Mouse (Mus musculus): ENCODE results near the gene Smc3.
"Not testable (repeated sequence)": the region's sequence is repeated elsewhere in the genome, so short reads cannot be mapped to it uniquely, and the experiment has no call there.

Smc3 gene

GRCm38 (mm10) chr19:53656443-53656842 lies 56.2 kb downstream of the Smc3 start:
- not testable (repeated sequence) for DNase-seq (ENCODE audit: low spot score)

GRCm38 (mm10) chr19:53657437-53657836 lies 57.2 kb downstream of the Smc3 start:
- DNase-seq (ENCODE audit: low spot score): no peak

GRCm38 (mm10) chr19:53660722-53661420 lies 60.7 kb downstream of the Smc3 start:
- no peak for DNase-seq (ENCODE audit: low spot score)

GRCm38 (mm10) chr19:53661938-53662722 lies 61.9 kb downstream of the Smc3 start:
- no peak for DNase-seq (ENCODE audit: low spot score)

GRCm38 (mm10) chr19:53664831-53665230 lies 64.6 kb downstream of the Smc3 start:
- DNase-seq (ENCODE audit: low spot score): no peak

GRCm38 (mm10) chr19:53665391-53665790 lies 65.2 kb downstream of the Smc3 start:
- no peak for DNase-seq (ENCODE audit: low spot score)

- no peak for DNase-seq (ENCODE audit: low spot score)
These were observed 66.5 kb downstream of the Smc3 start for GRCm38 (mm10) chr19:53666708-53667107.

GRCm38 (mm10) chr19:53668821-53669220 lies 68.6 kb downstream of the Smc3 start:
- no peak for DNase-seq (ENCODE audit: low spot score)

GRCm38 (mm10) chr19:53670625-53671141 lies 70.5 kb downstream of the Smc3 start:
- no peak for DNase-seq (ENCODE audit: low spot score)

- DNase-seq (ENCODE audit: low spot score): no peak
These were observed 71.2 kb downstream of the Smc3 start for GRCm38 (mm10) chr19:53671432-53671831.

GRCm38 (mm10) chr19:53674131-53674925 lies 74.1 kb downstream of the Smc3 start:
- DNase-seq (ENCODE audit: low spot score): no peak

GRCm38 (mm10) chr19:53676228-53676627 lies 76.0 kb downstream of the Smc3 start:
- no peak for DNase-seq (ENCODE audit: low spot score)

GRCm38 (mm10) chr19:53676718-53677634 lies 76.8 kb downstream of the Smc3 start, which contains the start of gene Rbm20:
Gene Rbm20, plus strand, starts transcription at chr19:53677306.
- peak; percentile 13 for DNase-seq (ENCODE audit: low spot score)

GRCm38 (mm10) chr19:53679194-53679593 lies 79.0 kb downstream of the Smc3 start:
- DNase-seq (ENCODE audit: low spot score): no peak

- DNase-seq (ENCODE audit: low spot score): no peak
These were observed 79.8 kb downstream of the Smc3 start for GRCm38 (mm10) chr19:53679981-53680380.

- no peak for DNase-seq (ENCODE audit: low spot score)
These were observed 82.2 kb downstream of the Smc3 start for GRCm38 (mm10) chr19:53682427-53682826.

GRCm38 (mm10) chr19:53687592-53687991 lies 87.4 kb downstream of the Smc3 start:
- no peak for DNase-seq (ENCODE audit: low spot score)

GRCm38 (mm10) chr19:53690816-53691215 lies 90.6 kb downstream of the Smc3 start:
- DNase-seq (ENCODE audit: low spot score): no peak

GRCm38 (mm10) chr19:53694020-53694419 lies 93.8 kb downstream of the Smc3 start:
- no peak for DNase-seq (ENCODE audit: low spot score)
